Mouse (Mus musculus): ENCODE results near the gene Bend7. TPM values are rescaled to one million over a fixed set of nuclear protein-coding genes. Genes with fewer than 3 reads are reported as not detected.

Bend7 gene
- total RNA-seq, 2 experiments from 2014 or later, result 1.6 to 1.9 TPM

DNA sequence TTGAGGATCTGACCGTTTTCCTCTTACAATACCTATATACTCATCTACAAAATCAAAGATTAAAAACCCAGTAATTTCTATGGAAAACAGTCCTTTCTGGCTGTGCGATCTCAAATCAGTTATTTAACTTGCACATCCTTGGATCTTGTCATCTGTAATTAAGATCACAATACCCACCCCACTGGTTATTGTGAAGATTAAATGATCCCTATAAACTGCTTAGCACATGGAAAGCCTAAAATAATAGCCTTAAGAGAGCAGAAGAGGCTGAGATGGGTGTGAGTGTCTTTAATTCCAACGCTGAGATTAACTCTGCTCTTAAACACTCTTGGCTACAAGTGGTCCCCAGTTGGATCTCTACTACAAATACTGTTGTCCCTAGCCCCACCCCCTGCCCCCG is 64.8 kb downstream of the Bend7 start:
- DNase-seq (ENCODE audit: low spot score in 2 of 2), result no peak

DNA sequence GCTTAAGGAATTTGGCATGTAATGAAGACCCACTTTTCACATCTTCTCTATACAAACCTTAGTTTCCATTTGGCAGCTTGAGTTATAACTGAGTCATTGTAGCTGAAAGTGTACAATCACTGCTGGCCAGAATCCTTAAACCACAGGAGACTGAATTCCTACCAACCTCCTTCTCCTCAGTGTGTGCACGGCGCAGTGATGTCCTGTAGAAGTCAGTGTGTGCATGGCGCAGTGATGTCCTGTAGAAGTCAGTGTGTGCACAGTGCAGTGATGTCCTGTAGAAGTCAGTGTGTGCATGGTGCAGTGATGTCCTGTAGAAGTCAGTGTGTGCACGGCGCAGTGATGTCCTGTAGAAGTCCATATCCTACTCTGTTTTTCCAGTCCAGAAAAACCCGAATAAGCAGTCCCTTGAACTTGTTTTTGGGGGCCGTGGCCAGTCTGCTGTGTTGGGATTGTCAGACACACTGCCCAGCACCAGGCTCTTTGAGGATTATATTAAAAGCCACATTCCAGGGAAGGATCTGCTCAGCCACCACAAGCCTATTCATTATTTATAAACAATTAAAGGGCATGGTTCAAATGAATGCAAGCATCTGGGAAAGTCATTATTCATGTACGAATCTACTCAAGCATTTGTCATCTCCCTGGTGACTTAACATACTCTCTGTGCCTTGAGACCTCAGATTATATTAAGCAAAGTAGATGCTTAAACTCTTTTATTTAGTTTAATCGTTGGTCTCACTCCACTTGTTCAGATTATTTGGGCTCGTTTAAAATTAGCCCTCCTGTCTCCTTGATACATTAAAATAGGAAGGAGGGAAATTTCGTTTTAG is 65.4 kb downstream of the Bend7 start:
- no peak for DNase-seq (ENCODE audit: low spot score in 2 of 2)

DNA sequence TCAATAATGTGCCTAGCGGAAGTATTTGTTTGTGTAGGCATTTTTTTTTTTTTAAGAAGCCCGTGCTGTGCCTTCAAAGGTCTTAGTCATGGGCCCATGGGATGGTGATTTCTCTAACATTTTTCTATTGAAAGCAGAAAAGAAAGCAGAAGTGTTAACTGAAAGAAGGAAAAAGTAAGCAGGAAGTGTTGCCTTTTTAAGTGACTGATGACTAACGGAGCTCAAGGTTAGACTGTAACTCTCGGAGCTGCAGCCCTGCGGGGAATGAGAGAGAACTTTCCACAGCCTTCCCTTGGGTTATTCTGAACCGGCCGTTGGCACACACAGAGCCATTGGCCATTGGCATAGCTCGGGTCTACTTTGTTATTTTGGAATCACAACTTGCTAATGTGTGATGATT is 66.4 kb downstream of the Bend7 start:
- DNase-seq (ENCODE audit: low spot score in 2 of 2), result no peak

DNA sequence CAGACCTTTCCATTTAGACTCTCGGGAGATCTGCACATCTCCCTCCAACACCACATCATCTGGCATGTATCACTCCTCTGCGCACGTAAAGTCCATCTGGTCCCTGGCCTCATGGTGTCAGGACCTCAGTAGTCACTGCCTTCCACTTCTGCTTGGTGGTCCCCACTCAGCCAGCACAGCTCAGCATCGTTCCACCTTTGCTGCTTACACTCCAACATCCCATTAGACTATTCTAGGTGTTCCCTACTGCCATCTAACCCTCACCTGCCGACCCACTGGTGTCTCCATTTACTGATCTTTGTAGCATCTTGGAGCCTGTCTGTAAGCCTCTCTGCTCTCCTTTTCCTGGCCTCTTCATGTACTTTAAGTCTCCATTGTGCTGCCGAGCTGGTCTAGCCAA is 67.4 kb downstream of the Bend7 start:
- DNase-seq (ENCODE audit: low spot score in 2 of 2), result no peak

DNA sequence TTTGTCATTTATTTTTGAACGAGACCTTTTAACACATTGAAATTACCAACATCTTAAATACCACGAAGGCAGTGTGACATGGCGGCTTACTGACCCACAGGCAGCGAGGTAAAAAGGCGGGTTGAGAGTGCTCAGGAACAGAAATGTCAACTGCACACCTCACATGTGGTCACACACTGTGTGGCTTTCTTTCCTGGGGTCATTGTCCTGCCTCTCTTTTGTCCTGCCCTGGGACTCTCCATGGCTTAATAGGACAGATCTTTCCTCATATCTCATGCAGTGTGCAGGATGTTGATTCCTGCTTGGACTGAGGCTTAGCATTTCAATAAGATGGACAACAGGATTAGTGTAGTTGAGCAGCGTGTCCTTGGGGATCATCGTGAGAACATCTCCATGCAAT is 69.6 kb downstream of the Bend7 start:
- no peak for DNase-seq (ENCODE audit: low spot score in 2 of 2)

DNA sequence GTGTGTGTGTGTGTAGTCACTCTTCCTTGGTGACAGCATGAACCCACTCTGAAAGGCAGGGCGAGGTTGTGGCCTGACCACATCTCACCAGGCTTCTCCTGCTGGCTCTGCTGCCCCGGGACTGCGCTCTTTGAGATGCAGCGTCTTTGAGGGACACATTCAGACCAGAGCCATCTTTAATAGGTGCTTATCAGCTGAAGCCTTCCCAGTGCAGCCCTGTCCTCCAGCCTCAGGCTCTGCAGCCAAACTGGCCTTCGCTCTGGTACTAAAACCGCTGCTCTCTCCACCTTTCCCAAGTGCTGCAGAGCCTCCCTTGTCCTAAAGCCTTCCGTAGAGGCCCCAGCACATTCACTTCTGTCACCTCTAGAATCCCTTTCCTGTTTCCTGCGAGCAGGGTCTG is 74.0 kb downstream of the Bend7 start:
- no peak for DNase-seq (ENCODE audit: low spot score in 2 of 2)

DNA sequence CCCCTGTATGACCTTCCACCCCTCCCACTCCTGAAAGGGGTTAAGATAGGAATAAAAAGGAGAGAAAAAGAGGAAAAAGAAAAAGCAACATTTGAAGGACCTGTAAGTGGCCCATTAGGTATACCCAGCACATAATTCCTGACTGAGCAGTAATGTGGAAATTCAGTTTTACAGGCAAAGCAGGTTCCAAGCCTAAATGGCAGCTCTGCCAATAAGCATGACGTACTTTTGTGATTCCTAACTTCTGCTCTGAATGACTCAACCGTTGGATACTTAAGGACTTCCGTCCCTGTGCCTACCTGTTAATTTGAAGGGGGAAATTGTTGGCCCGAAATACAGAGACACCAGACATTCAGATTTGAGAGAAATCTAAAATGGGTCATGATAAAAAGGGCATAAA is 74.9 kb downstream of the Bend7 start:
- no peak for DNase-seq (ENCODE audit: low spot score in 2 of 2)

DNA sequence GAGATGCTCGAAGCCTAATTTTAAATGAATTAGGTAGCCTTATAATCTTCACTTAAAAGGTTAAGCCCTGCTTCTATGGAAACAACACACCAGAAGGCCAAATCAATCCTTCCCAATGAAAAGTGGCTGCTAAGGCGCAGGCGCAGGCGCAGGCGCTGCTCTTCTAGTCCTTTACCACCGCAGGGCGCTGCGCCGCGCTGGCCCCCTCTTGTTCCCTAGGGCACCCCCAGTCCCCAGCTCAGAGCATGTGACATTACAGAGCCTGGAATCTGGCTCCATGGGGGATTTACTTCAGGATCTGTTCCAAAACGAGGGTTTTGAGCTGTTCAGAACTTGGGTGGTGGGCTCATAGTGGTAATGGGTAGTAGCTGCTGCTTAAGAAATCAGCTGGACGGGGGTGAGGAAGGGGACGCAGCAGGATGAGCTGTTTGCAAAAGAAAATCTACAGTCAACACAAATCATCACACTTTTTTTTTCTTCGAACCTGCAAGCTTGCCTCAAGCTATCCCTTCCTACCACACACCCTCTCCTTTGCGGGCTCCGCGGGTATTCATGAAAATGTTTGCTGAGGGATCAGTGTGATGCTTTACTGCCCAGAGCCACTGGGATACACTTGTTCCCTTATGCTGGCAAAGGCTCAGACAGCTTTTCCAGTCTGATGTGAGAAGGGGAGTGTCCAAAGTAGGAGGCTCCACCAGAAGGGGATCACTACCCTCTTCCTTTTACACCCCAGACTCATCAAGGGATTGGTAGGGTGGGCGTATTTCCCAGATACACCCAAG is 85.0 kb downstream of the Bend7 start:
- no peak for DNase-seq (ENCODE audit: low spot score in 2 of 2)

DNA sequence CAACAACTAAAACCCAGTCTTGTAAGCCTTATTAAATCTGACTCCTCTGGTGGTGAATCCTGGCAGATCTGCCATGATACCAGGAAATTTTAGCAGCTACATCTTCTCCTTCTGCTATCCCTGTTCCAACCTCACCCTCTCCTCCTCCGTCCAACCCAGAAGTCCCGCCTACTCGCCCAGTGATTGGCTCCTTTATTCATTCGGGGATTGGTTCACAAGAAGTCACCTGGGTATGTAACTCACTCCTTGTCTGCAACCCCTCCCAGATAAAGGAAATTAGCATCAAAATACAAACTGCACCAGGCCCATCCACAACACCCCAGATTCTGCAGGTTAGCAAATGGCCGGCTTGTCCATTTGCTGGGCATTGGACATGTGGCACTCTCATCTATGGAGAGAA is 98.7 kb downstream of the Bend7 start:
- no peak for DNase-seq (ENCODE audit: low spot score in 2 of 2)

DNA sequence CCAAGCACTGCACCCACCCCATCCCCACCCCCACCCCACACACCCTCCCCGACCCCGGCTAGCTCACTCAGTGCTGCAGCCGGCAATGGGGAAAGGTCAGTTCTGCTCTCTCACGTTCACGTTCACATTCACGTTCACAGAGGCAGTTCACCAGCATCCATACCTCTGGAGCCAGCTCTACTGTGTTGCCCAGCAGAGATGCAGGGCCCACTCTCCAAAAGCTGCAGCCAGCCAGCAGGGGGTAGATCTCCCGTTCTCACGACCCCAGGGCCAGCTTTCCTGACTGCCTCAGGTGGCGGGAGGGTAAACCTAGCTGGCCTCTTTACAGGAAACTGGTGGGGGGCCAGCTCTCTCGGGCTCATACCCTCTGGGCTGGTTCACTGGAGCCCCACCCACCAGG is 100.0 kb downstream of the Bend7 start:
- no peak for DNase-seq (ENCODE audit: low spot score in 2 of 2)

DNA sequence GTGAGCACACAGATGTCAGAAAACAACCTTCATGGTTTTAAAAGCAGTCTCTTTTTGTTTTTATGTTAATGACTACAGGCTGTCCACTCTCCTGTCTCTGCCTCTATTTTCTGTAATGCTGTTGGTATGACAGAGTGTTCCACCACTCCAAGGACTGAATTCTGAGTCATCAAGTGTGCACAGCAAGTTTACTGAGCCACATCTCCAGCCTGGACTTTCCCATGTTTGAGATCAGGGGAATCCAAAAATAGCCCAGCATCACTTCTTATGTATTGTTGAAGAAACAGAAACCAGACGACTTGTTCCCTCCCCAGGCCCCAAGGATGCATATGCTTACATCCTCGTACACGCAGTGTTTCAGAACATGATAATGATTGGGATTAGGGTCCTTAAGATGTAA is 102.6 kb downstream of the Bend7 start:
- no peak for DNase-seq (ENCODE audit: low spot score in 2 of 2)

DNA sequence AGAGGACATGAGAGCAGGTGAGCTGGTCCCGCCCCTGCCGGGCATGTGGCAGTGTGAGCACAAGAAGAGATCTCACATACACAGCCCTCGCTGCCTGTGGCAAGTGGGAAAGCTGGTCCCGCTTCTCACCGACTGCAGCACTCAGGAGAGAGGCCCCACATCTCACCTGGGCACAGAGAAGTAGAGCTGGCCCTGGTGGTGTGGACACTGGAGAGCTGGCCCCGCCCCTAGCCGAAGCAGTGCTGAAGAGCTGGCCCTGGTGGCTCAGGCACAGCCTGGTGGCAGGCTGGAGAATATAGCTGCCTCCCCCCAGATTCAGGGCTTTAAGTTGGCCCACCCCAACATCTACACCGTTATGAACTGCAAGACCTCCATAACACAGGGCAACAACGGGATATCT is 106.4 kb downstream of the Bend7 start:
- no peak for DNase-seq (ENCODE audit: low spot score in 2 of 2)

DNA sequence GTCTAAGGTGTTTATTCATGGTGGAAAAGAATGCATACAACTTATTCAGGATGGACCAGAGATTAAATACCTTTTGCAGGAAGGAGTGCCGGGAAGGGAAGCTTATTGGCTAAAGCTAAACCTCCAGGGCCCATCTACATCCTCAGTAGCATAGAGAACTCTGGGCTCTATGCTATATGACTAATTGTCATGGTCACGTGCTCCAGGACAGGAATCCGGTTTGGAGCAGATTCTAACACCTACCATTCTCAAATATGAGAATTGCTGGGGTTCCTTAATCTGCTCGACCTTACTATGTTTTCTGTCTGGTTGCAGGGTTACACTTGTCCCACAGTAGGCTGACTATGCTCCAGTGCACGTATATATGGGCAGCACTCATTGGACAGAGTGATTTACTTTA is 110.4 kb downstream of the Bend7 start:
- no peak for DNase-seq (ENCODE audit: low spot score in 2 of 2)

DNA sequence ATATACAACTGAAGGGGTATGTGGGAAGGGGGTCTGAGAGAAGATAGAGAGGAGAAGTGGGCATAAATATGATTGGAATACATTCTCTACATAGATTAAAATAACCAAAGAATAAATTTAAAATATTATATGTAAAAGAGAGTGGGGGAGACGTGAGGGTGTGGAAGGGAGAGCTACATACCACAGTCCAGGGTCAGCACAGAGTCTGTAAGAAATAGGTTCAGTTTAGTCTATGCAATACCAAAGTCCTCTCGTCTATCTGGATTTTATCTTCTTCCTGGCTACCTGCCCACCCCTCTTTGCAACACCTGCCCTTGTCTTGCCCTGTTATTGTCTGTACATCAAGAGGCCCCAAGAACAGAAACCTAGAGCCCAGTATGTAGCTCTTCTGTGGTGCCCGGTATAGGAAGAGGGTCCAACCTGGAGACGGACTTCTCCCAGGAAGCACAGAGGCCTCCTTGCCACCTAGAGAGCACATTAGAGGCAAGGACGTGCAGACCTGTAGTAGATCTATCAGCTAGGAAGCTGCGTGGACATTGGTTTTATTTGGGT is 110.9 kb downstream of the Bend7 start:
- no peak for DNase-seq (ENCODE audit: low spot score in 2 of 2)

DNA sequence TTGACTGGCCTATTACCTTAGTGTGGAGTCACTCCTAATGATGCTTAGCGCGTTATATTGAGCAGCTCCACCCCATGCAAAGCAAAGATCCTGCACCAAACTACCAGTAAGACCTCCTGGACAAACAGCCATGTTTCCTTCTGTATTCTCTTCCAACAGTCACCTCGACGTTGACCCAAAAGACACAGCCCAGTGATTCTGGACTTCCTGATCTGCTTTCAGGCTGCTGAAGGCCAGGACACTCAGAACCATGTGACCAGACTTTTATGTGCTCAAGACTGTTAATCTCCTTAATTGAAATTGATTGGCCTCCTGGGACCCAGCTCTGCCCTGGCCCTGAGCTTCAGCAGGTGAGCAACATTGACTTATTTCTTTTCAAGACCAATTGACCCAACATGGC is 111.4 kb downstream of the Bend7 start:
- no peak for DNase-seq (ENCODE audit: low spot score in 2 of 2)

DNA sequence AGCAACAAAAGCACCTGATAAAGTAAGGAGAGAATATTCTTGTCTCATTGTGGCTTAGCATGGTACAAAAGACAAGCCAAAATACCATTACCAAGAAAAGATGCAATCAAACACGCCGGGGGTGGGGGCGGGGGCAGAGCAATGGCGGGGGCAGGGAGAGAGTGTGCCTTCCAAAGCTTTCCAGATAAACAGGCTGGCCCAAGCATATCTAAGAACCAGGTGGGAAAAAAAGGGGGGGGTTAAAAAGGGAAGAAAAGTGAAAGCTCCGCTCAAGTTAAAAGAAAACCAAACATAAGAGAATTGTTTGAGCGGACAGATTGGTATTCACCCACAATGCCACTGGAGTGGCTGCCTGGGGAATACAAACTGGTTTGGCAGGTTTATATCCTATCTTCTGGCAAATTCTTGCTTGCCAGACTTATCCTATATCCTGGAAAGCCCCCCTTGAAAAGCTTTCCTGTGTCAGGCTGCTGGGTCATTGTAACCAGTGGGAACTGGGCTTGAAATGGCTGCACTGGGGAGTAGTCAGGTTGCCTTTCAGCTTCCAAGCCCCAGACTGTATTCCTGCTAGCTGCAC is 111.9 kb downstream of the Bend7 start:
- DNase-seq (ENCODE audit: low spot score in 2 of 2), result no peak

DNA sequence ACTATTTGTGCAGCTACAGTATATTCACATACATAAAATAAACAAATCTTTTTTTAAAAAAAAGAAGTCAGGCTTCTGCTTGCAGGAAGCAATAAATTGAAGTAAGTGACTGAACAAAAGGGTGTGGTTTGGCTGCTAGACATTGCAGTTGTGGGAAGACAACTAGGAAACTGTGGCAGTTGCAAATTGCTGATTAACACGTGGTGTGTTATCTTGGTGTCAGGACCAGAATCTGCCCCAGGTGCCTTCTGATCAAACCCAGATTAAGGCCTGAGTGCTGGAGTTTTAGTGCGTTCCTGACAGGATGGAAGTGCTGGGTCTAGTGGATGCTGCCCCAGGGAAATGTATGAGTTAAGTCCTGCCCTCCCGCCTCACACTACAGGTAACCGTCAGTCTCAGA is 113.9 kb downstream of the Bend7 start:
- no peak for DNase-seq (ENCODE audit: low spot score in 2 of 2)

DNA sequence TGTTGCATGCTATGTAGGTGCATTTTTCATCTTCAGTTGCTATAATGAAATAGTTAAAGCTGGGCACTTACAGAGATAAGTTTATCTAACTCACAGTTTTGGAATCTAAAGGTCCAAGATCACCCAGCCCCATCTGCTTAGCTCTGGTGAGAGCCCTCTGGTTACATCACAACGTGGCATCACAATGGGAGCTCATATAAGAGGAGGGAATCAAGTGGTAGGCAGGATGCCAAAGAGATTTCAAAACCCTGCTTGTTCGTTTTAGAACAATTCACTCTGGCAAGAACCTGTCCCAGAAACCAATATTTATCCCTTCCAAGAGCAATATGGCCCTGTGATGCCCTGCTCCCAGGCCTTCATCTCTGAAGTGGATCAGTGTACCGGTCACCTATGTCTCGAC is 114.5 kb downstream of the Bend7 start:
- no peak for DNase-seq (ENCODE audit: low spot score in 2 of 2)

DNA sequence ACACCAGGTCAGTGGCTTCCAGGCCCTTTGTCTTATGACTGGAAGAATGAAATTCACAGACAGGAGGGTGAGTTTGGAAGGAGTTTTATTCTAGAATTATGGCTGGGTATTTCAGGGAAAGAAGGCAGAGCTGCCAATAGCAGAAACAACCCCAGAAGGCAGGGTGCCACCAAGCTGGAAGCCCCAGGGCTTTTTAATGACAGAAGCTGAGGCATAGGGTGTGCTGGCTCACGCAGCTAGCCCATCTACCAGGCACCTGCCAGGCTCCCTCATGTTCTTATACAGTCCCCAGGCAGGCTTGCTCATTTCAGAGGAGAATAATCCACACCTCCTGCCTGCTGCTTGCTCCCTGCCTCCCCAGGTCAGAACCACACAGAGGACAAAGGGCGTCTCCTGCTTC is 131.8 kb downstream of the Bend7 start:
- no peak for DNase-seq (ENCODE audit: low spot score in 2 of 2)

Data from layer of hippocampus, adult 18-20 months (tissue).